Mouse (Mus musculus) adrenal gland, postnatal 25 days (tissue): ENCODE measurements around the gene Vmn2r73. TPM values are rescaled to one million over a fixed set of nuclear protein-coding genes. Genes with fewer than 3 reads are reported as not detected.
"Not testable (repeated sequence)": the region's sequence is repeated elsewhere in the genome, so short reads cannot be mapped to it uniquely, and the experiment has no call there.

Experiments used
- DNase-seq: peaks from one replicate; pipeline ENCODE4 v3.0.0; 2021; ENCODE audit warnings: mixed read lengths
- long read RNA-seq: library from polyadenylated mRNA; stranded (forward); transcript quantifications from one replicate; pipeline ENCODE4 v2.0.0, GENCODE M21; 2021
- total RNA-seq: library from RNA; stranded (reverse); gene quantifications from 2 replicates; pipeline ENCODE4 v1.2.3, GENCODE M21; 2021

The Vmn2r73 gene
- total RNA-seq: not detected in 2 replicates
- long read RNA-seq: 0 reads

- DNase-seq: no peak
Measured at GRCm38 (mm10) chr7:85876166-85876565, at the start of gene Vmn2r73. Vmn2r73 (minus strand) TSS chr7:85876266.

GRCm38 (mm10) chr7:85840090-85840948, 35.7 kb downstream of the Vmn2r73 start:
- no peak for DNase-seq

DNA sequence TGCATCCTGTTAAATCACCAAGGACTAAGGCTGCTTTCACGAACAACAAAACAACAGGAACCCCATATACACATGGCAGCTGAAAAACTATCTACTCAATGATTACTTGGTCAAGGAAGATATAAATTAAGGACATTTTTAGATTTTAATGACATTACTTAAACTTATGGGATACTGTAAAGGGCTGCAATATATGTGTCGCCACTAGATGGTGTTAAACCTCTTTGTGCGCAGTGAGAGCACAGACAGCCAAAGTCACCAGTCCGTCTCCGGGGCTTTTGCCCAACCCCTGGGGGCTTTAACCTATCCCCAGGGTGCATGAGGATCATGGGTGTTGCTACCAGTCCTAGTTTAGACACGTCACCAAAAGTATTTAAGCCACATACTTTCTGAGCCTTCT, 58.0 kb downstream of the Vmn2r73 start:
- DNase-seq: not testable (repeated sequence)

Other genes with a start within 250 kb of the Vmn2r73 start
- gene Vmn2r72, start 121.2 kb downstream of the Vmn2r73 start, total RNA-seq: not detected in 2 replicates
- not detected in 2 replicates for gene Vmn2r74, start 85.4 kb upstream of the Vmn2r73 start, total RNA-seq